Mouse (Mus musculus): ENCODE measurements around the gene Lemd1. TPM values are rescaled to one million over a fixed set of nuclear protein-coding genes. Genes with fewer than 3 reads are reported as not detected.

Lemd1 gene
- polyA plus RNA-seq, 1 experiment from 2014 or later = 14.3 TPM

DNA sequence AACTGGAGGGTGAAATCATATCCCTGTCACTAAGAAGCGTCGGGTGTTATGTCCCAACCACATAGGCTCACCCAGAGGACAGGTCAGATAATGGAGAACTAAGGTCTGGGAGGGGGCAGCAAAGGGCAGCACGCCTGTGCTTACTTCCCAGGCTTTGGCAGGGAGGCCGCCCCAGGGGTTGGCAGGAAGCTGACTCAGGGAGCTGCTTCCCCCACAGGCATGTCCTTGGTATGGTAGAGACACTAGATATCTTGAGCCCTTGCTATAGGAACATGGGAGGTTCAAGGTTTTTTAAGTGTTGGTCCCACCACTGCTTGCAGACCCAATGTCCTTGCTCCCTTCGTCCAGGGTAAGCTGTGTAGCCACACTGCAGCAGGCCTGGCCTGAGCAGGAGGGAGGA is 14.7 kb downstream of the Lemd1 start:
- no peak overlapping the region for H3K4me3 ChIP-seq
- H3K4me2 ChIP-seq = no peak overlapping the region
- no peak overlapping the region for H3K27ac ChIP-seq
- H3K36me3 ChIP-seq (ENCODE audit: poor library complexity, severe bottlenecking) = peaks cover 7% of the 10 kb centered on the region; the same call in 1 of the 2 replicates
- no peaks in the 10 kb centered on the region for H3K9me3 ChIP-seq (replicated peaks)
- no peaks in the 10 kb centered on the region for H3K27me3 ChIP-seq
- ATAC-seq = no peak
- H3K4me1 ChIP-seq = peaks cover 57% of the 10 kb centered on the region
- no peak overlapping the region for H3K9ac ChIP-seq
- 66% methylated on average over 5 of the region's 5 CpGs for WGBS

DNA sequence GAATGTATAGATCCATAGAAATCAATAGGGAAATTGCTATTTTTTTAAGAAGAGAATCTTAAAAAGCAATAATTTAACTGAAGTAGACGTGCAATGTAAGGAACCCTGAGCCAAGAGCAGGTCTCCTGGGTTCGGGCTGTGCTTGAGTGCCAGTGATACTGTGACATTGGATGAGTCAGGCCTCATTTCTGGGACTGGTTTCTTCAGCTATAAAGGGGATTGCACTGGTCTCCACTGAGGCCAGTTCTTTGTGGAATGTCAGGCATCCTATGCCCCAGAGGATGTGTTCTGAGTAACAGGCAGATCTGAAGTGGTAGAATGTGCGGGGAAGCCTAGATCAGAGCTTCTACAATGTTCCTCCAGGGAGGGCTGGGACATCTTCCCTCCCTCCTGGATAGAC is 15.6 kb downstream of the Lemd1 start:
- H3K4me2 ChIP-seq = no peak overlapping the region
- peaks cover 7% of the 10 kb centered on the region; the same call in 1 of the 2 replicates for H3K36me3 ChIP-seq (ENCODE audit: poor library complexity, severe bottlenecking)
- peaks cover 57% of the 10 kb centered on the region for H3K4me1 ChIP-seq
- no peaks in the 10 kb centered on the region for H3K9me3 ChIP-seq (replicated peaks)
- H3K27ac ChIP-seq = no peak overlapping the region
- peaks cover 4% of the 10 kb centered on the region; the same call in 1 of the 2 replicates for H3K27me3 ChIP-seq
- 94% methylated on average over 3 of the region's 3 CpGs for WGBS
- no peak overlapping the region for H3K4me3 ChIP-seq
- H3K9ac ChIP-seq = no peak overlapping the region
- ATAC-seq = no peak

DNA sequence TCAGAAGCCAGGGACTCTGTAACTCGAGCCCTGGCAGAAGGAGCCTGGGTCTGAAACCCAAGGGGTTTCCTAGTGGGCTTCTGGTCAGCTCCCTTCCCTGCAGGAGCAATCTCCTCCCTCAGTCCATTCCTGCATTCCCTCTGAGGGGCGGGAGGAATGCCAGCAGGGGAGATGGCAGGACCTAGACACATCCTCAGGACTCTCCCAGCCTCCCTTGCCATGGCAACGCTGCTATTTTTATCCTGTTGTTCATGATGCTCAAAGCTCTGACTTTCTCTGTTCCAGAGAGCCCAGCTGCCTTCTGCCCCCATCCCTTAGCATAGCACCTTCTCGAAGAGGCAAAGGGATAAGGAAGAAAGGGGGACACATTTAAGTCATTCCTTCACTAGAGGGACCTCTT is 16.9 kb downstream of the Lemd1 start:
- no peaks in the 10 kb centered on the region for H3K9me3 ChIP-seq (replicated peaks)
- peaks cover 4% of the 10 kb centered on the region; the same call in 1 of the 2 replicates for H3K27me3 ChIP-seq
- H3K4me2 ChIP-seq = peak overlapping the region; percentile 4
- H3K4me1 ChIP-seq = peaks cover 57% of the 10 kb centered on the region
- H3K4me3 ChIP-seq = no peak overlapping the region
- H3K27ac ChIP-seq = peak overlapping the region; percentile 57
- H3K9ac ChIP-seq = peak overlapping the region; percentile 22; the same call in 1 of the 2 replicates
- WGBS = 8% methylated on average over 4 of the region's 4 CpGs
- ATAC-seq = 0 out of 2 replicates have a peak, but pooled peaks have one; percentile 9
- H3K36me3 ChIP-seq (ENCODE audit: poor library complexity, severe bottlenecking) = peaks cover 7% of the 10 kb centered on the region; the same call in 1 of the 2 replicates

DNA sequence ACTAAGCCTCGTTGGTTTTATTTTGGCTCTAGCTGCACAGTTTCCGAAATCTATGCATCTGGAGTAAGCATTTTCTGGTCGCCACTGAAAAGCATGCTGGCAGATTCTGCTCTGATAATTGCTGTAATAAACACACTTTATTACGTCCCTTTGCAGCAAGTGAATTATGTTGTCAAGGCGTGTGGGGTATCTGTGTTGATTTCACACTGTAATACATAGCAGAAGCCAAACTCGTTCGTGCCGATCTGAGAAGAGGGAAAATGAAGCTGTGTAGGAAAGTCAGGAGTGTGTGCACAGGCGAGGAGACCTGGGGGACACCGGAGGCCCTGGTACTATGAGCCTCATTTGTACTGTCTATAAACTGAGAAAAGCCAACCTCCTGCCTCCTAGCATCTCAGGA is 18.2 kb downstream of the Lemd1 start:
- peaks cover 4% of the 10 kb centered on the region; the same call in 1 of the 2 replicates for H3K27me3 ChIP-seq
- 65% methylated on average over 10 of the region's 10 CpGs for WGBS

DNA sequence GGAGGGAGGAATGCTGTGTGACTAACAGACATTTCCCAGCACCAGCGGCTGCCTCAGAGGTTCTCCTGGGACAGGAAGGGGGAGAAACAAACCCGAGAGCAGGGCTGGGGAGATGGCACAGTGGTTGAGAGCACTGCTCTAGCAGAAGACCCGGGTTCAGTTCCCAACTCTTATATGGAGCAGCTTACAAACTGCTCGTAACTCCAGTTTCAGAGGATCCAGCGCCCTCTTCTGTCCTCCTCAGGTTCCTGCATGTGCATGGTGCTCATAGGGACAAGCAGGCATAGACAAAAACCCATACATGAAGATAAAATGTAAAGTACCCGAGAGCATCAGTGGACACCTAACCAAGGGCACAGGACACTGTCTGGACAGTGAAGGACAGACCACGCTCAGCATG is 19.7 kb downstream of the Lemd1 start:
- H3K4me2 ChIP-seq = no peak overlapping the region
- WGBS = 22% methylated on average over 7 of the region's 7 CpGs
- no peak for ATAC-seq
- no peak overlapping the region for H3K9ac ChIP-seq
- peaks cover 4% of the 10 kb centered on the region; the same call in 1 of the 2 replicates for H3K27me3 ChIP-seq
- H3K36me3 ChIP-seq (ENCODE audit: poor library complexity, severe bottlenecking) = no peaks in the 10 kb centered on the region
- peaks cover 59% of the 10 kb centered on the region for H3K4me1 ChIP-seq
- H3K27ac ChIP-seq = no peak overlapping the region
- H3K4me3 ChIP-seq = no peak overlapping the region
- no peaks in the 10 kb centered on the region for H3K9me3 ChIP-seq (replicated peaks)

More for the DNA sequence above, 18.2 kb downstream of the Lemd1 start:
- Histone ChIP-seq H3K27ac (peak overlapping the region; percentile 57), H3K36me3 (ENCODE audit: poor library complexity, severe bottlenecking) (peaks cover 6% of the 10 kb centered on the region; the same call in 1 of the 2 replicates), H3K4me1 (peaks cover 59% of the 10 kb centered on the region), H3K9ac (no peak overlapping the region), H3K9me3 (replicated peaks) (no peaks in the 10 kb centered on the region), H3K4me2 (no peak overlapping the region), H3K4me3 (no peak overlapping the region)
- ATAC-seq = no peak

DNA sequence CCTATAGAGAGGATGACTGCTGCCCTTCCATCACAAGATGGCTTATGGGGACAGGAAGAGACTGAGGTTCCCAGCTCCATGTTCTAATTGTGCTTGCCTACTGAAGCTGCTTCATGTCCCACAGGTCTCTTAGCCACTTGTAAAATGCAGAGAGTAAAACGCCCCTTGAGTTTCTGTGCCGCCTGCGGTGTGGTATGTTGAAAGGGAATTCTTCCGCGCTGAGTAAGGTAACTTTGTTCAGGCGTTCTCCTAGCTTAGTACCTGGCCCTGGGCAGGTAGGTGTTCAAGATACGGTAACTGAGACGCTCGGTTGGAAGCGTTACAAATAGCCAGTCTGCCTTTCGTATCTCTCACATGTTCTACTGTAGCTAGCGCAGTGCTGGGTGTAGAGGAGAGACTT is 20.4 kb downstream of the Lemd1 start:
- Histone ChIP-seq H3K36me3 (ENCODE audit: poor library complexity, severe bottlenecking) (no peaks in the 10 kb centered on the region), H3K27me3 (peaks cover 7% of the 10 kb centered on the region; the same call in 1 of the 2 replicates), H3K27ac (no peak overlapping the region), H3K9me3 (replicated peaks) (no peaks in the 10 kb centered on the region), H3K9ac (0 out of 2 replicates have a peak overlapping the region, but pooled peaks have one; percentile 3), H3K4me1 (peaks cover 59% of the 10 kb centered on the region), H3K4me2 (peak overlapping the region; percentile 47), H3K4me3 (no peak overlapping the region)
- no peak; the same call in 1 of the 2 replicates for ATAC-seq
- 46% methylated on average over 12 of the region's 12 CpGs for WGBS

DNA sequence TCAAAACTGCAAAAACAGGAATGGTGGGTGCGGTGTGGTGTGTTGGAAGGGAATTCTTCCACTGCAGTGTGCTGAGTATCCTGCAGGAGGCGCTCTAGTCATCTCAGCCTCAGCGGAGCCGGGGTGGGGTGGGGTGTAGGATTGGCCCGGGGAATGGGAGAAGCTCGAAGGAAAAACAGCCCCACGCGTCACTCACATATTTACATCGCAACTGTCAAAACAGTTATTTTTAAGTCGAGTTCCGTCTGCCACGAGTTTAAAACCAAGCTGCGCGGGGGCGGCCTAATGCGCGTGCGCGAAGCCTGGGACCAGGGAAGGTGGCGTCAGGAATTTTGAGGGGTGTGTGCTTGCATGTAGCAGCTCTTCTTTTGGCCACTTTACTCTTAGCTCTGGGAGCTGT is 21.0 kb downstream of the Lemd1 start:
- peaks cover 10% of the 10 kb centered on the region; the same call in 1 of the 2 replicates for H3K27me3 ChIP-seq
- H3K4me2 ChIP-seq = peak overlapping the region; percentile 47
- H3K9me3 ChIP-seq (replicated peaks) = no peaks in the 10 kb centered on the region
- 0 out of 2 replicates have a peak overlapping the region, but pooled peaks have one; percentile 3 for H3K9ac ChIP-seq
- peak overlapping the region; percentile 23 for H3K4me3 ChIP-seq
- ATAC-seq = peak; percentile 72
- no peaks in the 10 kb centered on the region for H3K36me3 ChIP-seq (ENCODE audit: poor library complexity, severe bottlenecking)
- WGBS = 6% methylated on average over 20 of the region's 20 CpGs
- H3K4me1 ChIP-seq = peaks cover 59% of the 10 kb centered on the region
- H3K27ac ChIP-seq = 0 out of 2 replicates have a peak overlapping the region, but pooled peaks have one; percentile 22

DNA sequence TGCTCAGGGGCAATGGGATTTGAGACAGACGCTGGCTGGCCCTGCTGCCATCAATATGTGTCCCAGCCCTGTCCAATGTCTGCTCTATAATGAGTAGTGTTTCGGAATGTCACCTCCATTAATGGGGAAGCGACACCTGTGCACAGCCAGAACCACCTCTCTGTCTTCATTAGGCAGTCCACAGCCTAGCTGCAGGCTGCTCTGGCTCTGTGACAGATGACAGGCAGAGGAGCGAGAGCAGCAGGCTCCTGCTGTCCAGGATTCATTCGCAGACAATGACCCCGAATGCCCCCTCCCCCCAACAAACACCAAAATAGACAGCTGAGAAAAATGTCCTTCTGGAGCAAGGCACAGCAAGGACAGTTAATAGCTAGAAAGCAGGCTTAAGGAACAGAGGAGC is 21.8 kb downstream of the Lemd1 start:
- peak; percentile 17; the same call in 1 of the 2 replicates for ATAC-seq
- H3K4me2 ChIP-seq = no peak overlapping the region
- H3K36me3 ChIP-seq (ENCODE audit: poor library complexity, severe bottlenecking) = no peaks in the 10 kb centered on the region
- H3K9ac ChIP-seq = no peak overlapping the region
- H3K9me3 ChIP-seq (replicated peaks) = no peaks in the 10 kb centered on the region
- no peak overlapping the region for H3K4me3 ChIP-seq
- H3K27ac ChIP-seq = peak overlapping the region; percentile 22; the same call in 1 of the 2 replicates
- peaks cover 10% of the 10 kb centered on the region; the same call in 1 of the 2 replicates for H3K27me3 ChIP-seq
- 30% methylated on average over 6 of the region's 6 CpGs for WGBS
- peaks cover 50% of the 10 kb centered on the region for H3K4me1 ChIP-seq

DNA sequence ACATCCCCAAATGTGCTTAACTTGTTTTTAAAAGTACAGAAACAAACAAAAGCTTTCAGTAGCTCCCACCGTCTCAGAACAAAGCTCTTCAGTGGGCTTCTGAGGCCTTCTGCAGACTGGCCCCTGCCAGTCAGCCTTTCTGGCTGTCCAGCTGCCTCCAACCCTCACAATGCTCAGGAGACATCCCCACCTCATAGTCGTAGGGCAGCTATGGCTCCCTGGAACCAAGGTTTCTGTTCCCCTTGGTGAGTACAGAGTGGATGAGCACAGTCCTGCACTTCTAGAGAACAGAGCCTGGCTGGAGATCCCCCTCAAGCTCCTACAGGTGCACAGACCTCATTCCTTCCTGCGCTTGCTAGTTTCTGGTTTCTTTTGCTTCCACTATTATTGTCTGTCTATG is 25.0 kb downstream of the Lemd1 start:
- no peak overlapping the region for H3K27ac ChIP-seq
- H3K27me3 ChIP-seq = peaks cover 14% of the 10 kb centered on the region; the same call in 1 of the 2 replicates
- 58% methylated on average over 3 of the region's 3 CpGs for WGBS
- H3K9ac ChIP-seq = no peak overlapping the region; the same call in 1 of the 2 replicates
- no peak overlapping the region for H3K4me2 ChIP-seq
- ATAC-seq = no peak
- H3K4me3 ChIP-seq = no peak overlapping the region
- H3K4me1 ChIP-seq = peaks cover 34% of the 10 kb centered on the region
- no peaks in the 10 kb centered on the region for H3K36me3 ChIP-seq (ENCODE audit: poor library complexity, severe bottlenecking)
- no peaks in the 10 kb centered on the region for H3K9me3 ChIP-seq (replicated peaks)

DNA sequence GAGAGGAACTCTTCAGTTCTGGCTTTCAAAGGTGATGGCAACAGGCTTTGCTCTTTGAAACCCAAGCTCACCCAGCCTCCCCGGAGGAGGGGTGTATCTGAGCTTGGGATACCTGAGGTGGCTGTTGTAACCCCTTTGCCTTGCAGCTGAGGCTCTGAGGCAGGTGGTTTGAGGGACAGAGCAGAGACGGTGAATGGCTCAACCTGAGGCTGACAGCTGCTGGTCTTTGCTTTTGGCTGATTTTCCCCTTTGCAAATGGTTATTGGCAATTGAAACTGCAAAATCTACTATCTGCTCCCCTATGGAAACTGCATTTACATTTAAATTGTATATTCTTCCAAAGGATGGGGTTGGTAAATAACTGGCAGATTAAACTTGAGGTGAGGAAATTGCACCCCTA is 30.4 kb downstream of the Lemd1 start:
- no peak overlapping the region for H3K4me2 ChIP-seq
- ATAC-seq = no peak
- H3K4me1 ChIP-seq = peaks cover 31% of the 10 kb centered on the region
- WGBS = 34% methylated on average over 2 of the region's 2 CpGs
- no peaks in the 10 kb centered on the region for H3K9me3 ChIP-seq (replicated peaks)
- H3K27me3 ChIP-seq = peaks cover 7% of the 10 kb centered on the region; the same call in 1 of the 2 replicates
- no peak overlapping the region for H3K4me3 ChIP-seq
- H3K36me3 ChIP-seq (ENCODE audit: poor library complexity, severe bottlenecking) = no peaks in the 10 kb centered on the region
- H3K9ac ChIP-seq = no peak overlapping the region
- H3K27ac ChIP-seq = peak overlapping the region; percentile 67

DNA sequence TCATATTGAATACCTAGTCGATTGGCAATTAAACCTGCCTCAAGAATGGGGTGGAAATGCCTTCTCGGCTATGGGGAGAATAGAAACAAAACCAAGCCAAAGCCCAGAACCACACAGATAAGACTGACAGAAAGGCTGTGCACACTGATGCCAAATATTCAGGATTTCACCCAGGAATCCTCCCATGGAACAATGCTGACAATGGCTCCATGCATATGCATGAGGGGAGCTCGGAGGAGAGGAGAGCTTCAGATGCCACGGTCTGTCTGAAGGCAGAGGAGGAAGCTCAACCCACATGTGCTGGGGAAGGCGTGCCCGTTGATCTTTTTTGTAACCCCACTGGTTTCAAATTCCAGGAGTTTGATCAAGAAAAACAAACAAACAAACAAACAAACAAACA is 30.9 kb downstream of the Lemd1 start:
- peak; percentile 90 for ATAC-seq
- H3K27ac ChIP-seq = peak overlapping the region; percentile 67; the same call in 1 of the 2 replicates

DNA sequence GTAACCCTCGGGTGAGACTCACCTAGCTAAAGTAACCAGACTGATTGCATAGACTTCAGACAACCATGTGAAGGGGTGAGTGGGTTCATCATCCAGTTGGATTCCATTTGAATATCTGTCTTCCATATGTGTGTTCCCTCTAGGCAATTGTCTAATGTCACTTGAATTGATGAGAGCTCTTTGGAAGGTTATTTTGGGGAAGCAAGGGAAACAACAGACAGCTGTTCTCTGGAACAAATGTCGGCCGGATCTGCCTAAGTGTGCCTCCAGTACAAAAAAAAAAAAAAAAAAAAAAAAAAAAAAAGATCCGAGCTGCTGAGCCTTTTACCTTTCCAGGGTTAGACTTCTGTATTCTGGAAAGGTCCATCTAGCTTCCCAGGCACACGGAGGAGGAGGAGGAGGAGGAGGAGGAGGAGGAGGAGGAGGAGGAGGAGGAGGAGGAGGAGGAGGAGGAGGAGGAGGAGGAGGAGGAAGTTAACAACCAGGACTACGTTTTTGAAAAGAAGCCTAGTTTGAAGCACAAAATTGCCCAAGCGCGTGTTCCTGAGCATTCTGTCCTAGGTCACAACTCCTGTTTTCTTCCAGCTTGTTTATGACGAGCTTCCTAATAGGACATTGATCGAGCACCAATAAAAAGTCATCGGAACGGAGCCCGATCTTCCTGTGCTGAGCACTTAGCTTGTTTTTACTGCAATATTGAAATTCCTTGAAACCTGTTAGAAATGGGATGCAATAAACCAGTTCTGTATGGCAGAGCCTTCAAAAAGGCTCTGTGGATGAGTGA is 35.3 kb downstream of the Lemd1 start:
- Histone ChIP-seq H3K27ac (no peak overlapping the region), H3K36me3 (ENCODE audit: poor library complexity, severe bottlenecking) (no peaks in the 10 kb centered on the region; the same call in 1 of the 2 replicates), H3K4me3 (no peak overlapping the region), H3K9me3 (replicated peaks) (no peaks in the 10 kb centered on the region), H3K27me3 (no peaks in the 10 kb centered on the region), H3K9ac (no peak overlapping the region), H3K4me2 (no peak overlapping the region), H3K4me1 (peaks cover 17% of the 10 kb centered on the region)
- 84% methylated on average over 12 of the region's 13 CpGs for WGBS
- ATAC-seq = no peak

More for the DNA sequence above, 30.9 kb downstream of the Lemd1 start:
- Histone ChIP-seq H3K9me3 (replicated peaks) (no peaks in the 10 kb centered on the region), H3K4me1 (peaks cover 31% of the 10 kb centered on the region), H3K4me3 (no peak overlapping the region), H3K4me2 (peak overlapping the region; percentile 25), H3K9ac (no peak overlapping the region), H3K27me3 (peaks cover 4% of the 10 kb centered on the region; the same call in 1 of the 2 replicates), H3K36me3 (ENCODE audit: poor library complexity, severe bottlenecking) (no peaks in the 10 kb centered on the region)
- 14% methylated on average over 6 of the region's 6 CpGs for WGBS

All from forebrain, embryonic 13.5 days (tissue).